Mouse (Mus musculus): ENCODE data around the gene Thrb.

Gene Thrb

GRCm38 (mm10) chr14:17735440-17735839 lies 75.4 kb downstream of the Thrb start:
- no peak for TF ChIP-seq GATA4 (IDR thresholded peaks at IDR 0.05; ENCODE audit: insufficient replicate concordance, low read length)

DNA sequence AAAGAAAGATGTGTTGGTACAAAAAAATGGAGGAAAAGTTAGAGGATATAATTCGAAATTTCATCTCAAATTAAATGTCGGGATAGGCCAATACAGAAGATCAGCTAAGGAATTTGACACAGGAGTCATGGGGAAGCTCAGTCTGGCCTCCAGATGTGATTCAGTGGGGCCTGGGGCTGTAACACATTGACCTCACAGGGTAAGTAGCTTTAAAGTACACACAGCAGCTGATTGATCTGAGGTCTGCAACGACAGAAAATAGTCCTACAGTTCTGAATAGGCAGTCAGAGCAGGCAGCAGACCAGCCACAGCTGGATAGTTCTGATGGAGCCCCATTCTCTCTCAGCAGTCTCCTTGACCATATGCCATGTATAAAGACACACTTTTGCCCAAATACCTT lies 80.8 kb downstream of the Thrb start:
- no peak for TF ChIP-seq GATA4 (IDR thresholded peaks at IDR 0.05; ENCODE audit: insufficient replicate concordance, low read length)

GRCm38 (mm10) chr14:17742264-17742663 lies 82.2 kb downstream of the Thrb start:
- no peak for TF ChIP-seq GATA4 (IDR thresholded peaks at IDR 0.05; ENCODE audit: insufficient replicate concordance, low read length)

DNA sequence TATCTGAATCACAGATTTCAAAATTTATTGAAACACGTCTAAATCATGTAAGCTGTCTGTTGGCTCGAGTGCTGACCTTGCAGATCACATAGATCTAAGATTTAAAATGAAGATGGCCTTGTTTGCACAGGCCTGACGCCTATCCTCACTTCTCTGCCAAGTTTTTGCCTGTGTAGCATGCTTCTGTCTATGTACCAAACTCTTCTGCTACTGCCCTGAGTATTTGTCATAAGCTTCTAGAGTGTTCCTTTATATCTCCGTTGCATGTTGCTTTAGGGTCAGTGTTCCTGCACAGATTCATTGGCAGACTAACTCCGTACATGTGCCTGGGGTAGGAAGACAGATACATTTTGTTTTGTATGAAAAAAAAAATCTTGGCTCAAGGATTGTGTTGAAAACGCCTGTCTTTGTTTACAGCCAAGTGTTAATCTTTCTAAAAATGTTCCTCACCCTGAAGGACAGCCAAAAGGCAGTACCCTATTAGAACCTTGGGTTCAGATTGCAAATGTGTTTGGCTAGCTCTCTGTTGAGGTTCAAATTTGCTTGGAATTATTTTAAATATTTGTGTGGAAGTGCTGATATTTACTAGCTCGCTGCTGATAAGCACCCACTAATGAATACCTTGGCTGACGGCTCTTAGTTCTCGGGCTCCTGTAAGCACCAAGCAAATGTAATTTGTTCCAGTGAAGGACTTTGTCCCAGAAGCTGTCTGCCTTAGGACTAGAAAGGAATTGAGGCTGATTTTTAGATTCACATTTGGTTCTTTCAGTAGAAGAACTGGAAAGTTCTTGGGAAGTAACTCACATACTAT lies 83.0 kb downstream of the Thrb start:
- 0 out of 2 replicates have a peak, but pooled peaks have one; percentile 23 for TF ChIP-seq GATA4 (IDR thresholded peaks at IDR 0.05; ENCODE audit: insufficient replicate concordance, low read length)

DNA sequence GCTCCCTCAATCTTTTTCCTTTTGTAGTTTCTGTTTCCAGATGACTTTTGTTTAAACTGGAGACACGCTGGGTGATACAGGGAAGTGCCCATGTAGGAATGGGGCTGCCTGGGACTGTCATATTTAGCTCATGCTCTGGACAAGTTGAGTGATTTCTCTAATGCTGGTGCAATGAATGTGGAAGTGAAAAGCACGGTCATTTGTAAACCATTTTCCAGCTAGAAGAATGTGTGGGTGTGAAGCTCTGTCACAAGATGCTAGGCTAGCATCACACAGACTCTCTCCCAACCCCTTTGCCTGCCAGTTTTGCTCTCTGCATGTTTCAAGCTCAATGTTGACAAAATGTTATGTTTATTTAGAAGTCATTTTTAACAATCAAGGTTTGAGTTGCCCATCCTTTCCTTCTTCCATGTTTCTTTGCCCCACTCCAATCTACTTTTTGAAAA lies 83.7 kb downstream of the Thrb start:
- no peak for TF ChIP-seq GATA4 (IDR thresholded peaks at IDR 0.05; ENCODE audit: insufficient replicate concordance, low read length)

- no peak for TF ChIP-seq GATA4 (IDR thresholded peaks at IDR 0.05; ENCODE audit: insufficient replicate concordance, low read length)
Measured at GRCm38 (mm10) chr14:17747922-17748321, 87.9 kb downstream of the Thrb start.

GRCm38 (mm10) chr14:17748945-17749344 lies 88.9 kb downstream of the Thrb start:
- no peak for TF ChIP-seq GATA4 (IDR thresholded peaks at IDR 0.05; ENCODE audit: insufficient replicate concordance, low read length)

DNA sequence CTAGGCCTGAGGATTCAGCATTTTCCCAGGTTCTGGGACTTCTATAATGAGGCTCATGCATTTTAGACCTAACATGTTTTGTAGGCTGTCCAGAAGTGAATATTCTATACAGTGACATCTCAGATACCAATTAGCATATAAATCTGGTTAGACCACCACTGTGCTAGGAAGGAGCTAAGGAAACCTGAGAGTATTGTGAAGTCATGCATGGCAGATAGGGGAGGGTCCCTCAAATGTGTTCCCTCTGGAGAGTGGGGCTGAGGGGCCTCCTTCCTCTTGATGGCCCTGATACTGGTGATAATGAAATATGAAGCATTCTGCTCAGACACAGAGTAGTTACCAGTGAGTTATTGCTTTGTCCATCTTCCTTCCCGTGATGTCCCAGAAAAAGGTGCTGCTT lies 91.8 kb downstream of the Thrb start:
- TF ChIP-seq GATA4 (IDR thresholded peaks at IDR 0.05; ENCODE audit: insufficient replicate concordance, low read length) = no peak

GRCm38 (mm10) chr14:17753429-17753828 lies 93.4 kb downstream of the Thrb start:
- TF ChIP-seq GATA4 (IDR thresholded peaks at IDR 0.05; ENCODE audit: insufficient replicate concordance, low read length) = no peak

- no peak for TF ChIP-seq GATA4 (IDR thresholded peaks at IDR 0.05; ENCODE audit: insufficient replicate concordance, low read length)
Measured at GRCm38 (mm10) chr14:17756732-17757131, 96.7 kb downstream of the Thrb start.

DNA sequence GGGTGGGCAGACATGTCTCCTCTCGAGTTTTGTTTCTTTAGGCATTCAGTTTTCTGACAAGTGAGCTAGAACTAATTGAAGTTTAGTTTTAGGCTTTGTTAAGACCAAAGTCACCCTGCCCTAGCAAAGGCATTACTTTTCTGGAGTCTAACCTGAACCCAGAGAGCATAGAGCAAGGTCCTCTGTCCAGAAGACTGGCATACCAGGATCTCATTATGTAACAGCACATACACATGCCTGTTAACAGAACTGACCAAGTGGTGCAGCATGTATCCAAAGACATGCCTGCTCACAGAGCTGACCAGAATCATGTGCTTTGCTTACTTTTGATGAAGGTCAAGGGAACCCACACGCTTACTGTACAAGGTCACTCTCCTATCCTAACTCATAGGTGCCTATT lies 107.9 kb downstream of the Thrb start:
- no peak for TF ChIP-seq GATA4 (IDR thresholded peaks at IDR 0.05; ENCODE audit: insufficient replicate concordance, low read length)

DNA sequence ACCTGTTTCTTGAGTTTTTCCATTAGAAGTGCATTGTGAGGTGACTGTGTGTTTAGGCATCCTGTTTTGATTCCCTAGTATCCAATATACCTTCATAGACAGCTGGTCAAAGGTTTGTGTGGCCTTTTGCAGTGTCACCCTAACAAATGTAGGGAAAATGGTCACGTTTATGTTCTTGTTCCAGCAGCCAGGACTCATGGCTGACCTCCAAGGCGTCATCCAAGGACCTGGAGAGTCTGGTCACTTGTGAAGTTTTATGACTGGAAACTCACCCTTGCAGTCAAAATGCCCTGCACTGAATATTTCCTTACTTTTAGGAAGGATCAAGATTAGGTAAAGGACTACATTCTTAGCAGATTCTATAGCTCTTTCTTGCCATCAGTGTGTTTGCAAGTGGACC lies 114.3 kb downstream of the Thrb start:
- TF ChIP-seq GATA4 (IDR thresholded peaks at IDR 0.05; ENCODE audit: insufficient replicate concordance, low read length) = no peak

DNA sequence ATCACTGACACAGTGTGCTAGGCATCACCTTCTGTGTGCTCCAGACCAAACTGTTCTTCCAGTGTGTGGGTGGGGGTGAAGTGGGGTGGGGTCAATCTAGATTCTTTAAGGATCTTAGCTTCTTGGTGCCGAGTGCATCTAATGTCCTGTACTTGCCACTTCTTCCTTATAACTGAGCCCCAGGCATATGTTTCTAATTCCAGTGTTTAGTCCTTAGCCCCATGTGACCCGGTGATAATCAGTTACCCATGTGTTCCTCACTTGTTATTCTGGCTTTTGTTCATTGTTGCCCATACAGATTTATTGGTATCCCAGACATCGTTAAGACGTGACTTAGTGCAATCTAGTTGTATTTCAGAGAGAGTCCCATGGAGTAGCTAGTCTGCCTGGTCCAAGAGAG lies 121.9 kb downstream of the Thrb start:
- TF ChIP-seq GATA4 (IDR thresholded peaks at IDR 0.05; ENCODE audit: insufficient replicate concordance, low read length) = no peak

- no peak; the same call in 1 of the 2 replicates for TF ChIP-seq GATA4 (IDR thresholded peaks at IDR 0.05; ENCODE audit: insufficient replicate concordance, low read length)
Measured at GRCm38 (mm10) chr14:17784207-17784806, 124.2 kb downstream of the Thrb start.

DNA sequence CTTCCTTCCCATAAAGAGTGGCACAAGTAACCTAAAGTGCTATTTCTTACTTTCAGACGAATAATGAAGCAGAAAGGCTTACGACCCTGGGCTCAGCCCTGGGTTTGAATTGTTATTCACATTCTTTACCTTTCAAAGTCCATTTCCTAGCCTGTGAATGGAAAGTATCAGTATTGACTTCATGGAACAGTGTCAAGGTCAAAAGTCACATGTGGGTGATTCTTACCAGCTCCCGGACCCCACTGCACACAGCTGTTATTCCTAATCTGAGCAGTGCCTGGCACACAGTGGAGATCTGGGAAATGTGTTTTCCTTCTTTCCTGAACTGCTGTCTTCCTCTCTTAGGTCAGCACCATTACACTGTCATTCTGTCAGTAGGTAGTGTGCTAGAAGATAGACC lies 125.3 kb downstream of the Thrb start:
- TF ChIP-seq GATA4 (IDR thresholded peaks at IDR 0.05; ENCODE audit: insufficient replicate concordance, low read length) = no peak

DNA sequence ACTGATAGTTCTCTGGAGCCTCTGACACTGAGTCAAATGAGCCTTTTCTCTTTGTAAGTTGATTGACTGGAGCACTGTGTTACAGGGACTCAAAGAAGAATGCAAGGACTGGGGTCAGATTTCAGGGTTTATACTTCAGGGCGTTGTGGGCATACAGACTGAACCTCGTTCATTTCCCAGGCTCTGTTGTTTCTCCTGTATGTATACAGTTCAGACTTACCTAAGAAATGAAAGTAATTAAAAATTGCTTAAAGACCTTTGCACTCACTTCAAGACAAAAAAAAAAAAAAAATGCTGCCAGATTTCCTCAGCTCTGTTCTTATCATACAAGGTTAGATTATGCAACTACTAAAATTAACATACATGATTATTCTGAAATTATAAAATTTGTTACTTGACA lies 126.2 kb downstream of the Thrb start:
- no peak for TF ChIP-seq GATA4 (IDR thresholded peaks at IDR 0.05; ENCODE audit: insufficient replicate concordance, low read length)

All from liver, adult (tissue).